Mouse (Mus musculus) hindbrain, embryonic 16.5 days (tissue): ENCODE data around the gene Dnajc13. TPM values are rescaled to one million over a fixed set of nuclear protein-coding genes. Genes with fewer than 3 reads are reported as not detected.

Experiments used
- ATAC-seq: fragments of 200-750 bp; cut with Nextera tagmentation; 2 replicates; pipeline ENCODE4 v1.8.0; 2017; ENCODE audit warnings: moderate TSS enrichment, moderate library complexity
- H3K27ac ChIP-seq: fragments of 300-500 bp; sonication (generic); 2 replicates; pipeline ENCODE4 v1.5.1; 2014; ENCODE audit warnings: low read depth, mild to moderate bottlenecking, control low read depth, low read length, moderate library complexity
- H3K27me3 ChIP-seq: fragments of 300-500 bp; sonication (generic); replicated peaks from 2 replicates; pipeline ENCODE4 v1.6.1; 2014; ENCODE audit warnings: low read length; ENCODE audit not compliant: control insufficient read depth, insufficient read depth
- H3K36me3 ChIP-seq: fragments of 300-500 bp; sonication (generic); 2 replicates; pipeline ENCODE4 v1.6.1; 2014; ENCODE audit warnings: mild to moderate bottlenecking, low read length, moderate library complexity, mixed read lengths; ENCODE audit not compliant: control insufficient read depth, insufficient read depth
- H3K4me1 ChIP-seq: fragments of 300-500 bp; sonication (generic); 2 replicates; pipeline ENCODE4 v1.6.1; 2014; ENCODE audit warnings: low read depth, low read length; ENCODE audit not compliant: control insufficient read depth, insufficient read depth
- H3K4me2 ChIP-seq: fragments of 300-500 bp; sonication (generic); 2 replicates; pipeline ENCODE4 v1.6.1; 2014; ENCODE audit warnings: mild to moderate bottlenecking, low read length, control low read depth, moderate library complexity
- H3K4me3 ChIP-seq: fragments of 300-500 bp; sonication (generic); 2 replicates; pipeline ENCODE4 v1.5.1; 2014; ENCODE audit warnings: mild to moderate bottlenecking, low read length, control low read depth, moderate library complexity
- H3K9ac ChIP-seq: fragments of 300-500 bp; sonication (generic); 2 replicates; pipeline ENCODE4 v1.6.1; 2014; ENCODE audit warnings: low read depth, mild to moderate bottlenecking, control low read depth, low read length, moderate library complexity
- H3K9me3 ChIP-seq: fragments of 300-500 bp; sonication (generic); 2 replicates; pipeline ENCODE4 v1.6.1; 2014; ENCODE audit warnings: mild to moderate bottlenecking, low read length, moderate library complexity; ENCODE audit not compliant: control insufficient read depth
- WGBS: fragments of 180-500 bp; shearing (Covaris S2); extraction: QIAGEN DNeasy Blood & Tissue Kit; methylation state at CpG from one replicate; pipeline ENCODE4 v1.1.7; 2014; 5-methylcytosine and 5-hydroxymethylcytosine counted together
- polyA plus RNA-seq: library from polyadenylated mRNA; unstranded; fragments of >200 nt; fragmentation: Nextera tagmentation; extraction: Ambion mirVana; gene quantifications from 2 replicates; pipeline ENCODE4 v1.2.1, GENCODE M21; 2015

The Dnajc13 gene
- polyA plus RNA-seq, 1 experiment from 2014 or later: 17.8 TPM

- no peak overlapping the region for H3K4me2 ChIP-seq
- H3K36me3 ChIP-seq: peaks cover 31% of the 10 kb centered on the region
- H3K4me3 ChIP-seq: no peak overlapping the region
- no peak for ATAC-seq
- no peak overlapping the region for H3K9ac ChIP-seq
- H3K27ac ChIP-seq: no peak overlapping the region
- H3K4me1 ChIP-seq: no peaks in the 10 kb centered on the region
- no peaks in the 10 kb centered on the region for H3K9me3 ChIP-seq
- 88% methylated on average over 3 of the region's 3 CpGs for WGBS
- H3K27me3 ChIP-seq: no peaks in the 10 kb centered on the region
Observed at GRCm38 (mm10) chr9:104203851-104204250, 58.9 kb downstream of the Dnajc13 start.

GRCm38 (mm10) chr9:104194528-104194927 lies 68.2 kb downstream of the Dnajc13 start:
- Histone ChIP-seq H3K4me2 (no peak overlapping the region), H3K9ac (no peak overlapping the region), H3K4me1 (no peaks in the 10 kb centered on the region), H3K9me3 (no peaks in the 10 kb centered on the region), H3K27ac (no peak overlapping the region), H3K36me3 (peaks cover 26% of the 10 kb centered on the region), H3K27me3 (no peaks in the 10 kb centered on the region), H3K4me3 (no peak overlapping the region)
- 65% methylated on average over 2 of the region's 2 CpGs for WGBS
- ATAC-seq: no peak

GRCm38 (mm10) chr9:104193900-104194299 lies 68.8 kb downstream of the Dnajc13 start:
- no peak for ATAC-seq
- Histone ChIP-seq H3K27ac (no peak overlapping the region), H3K4me3 (no peak overlapping the region), H3K36me3 (peaks cover 26% of the 10 kb centered on the region), H3K27me3 (no peaks in the 10 kb centered on the region), H3K9ac (no peak overlapping the region), H3K4me2 (no peak overlapping the region), H3K4me1 (no peaks in the 10 kb centered on the region), H3K9me3 (no peaks in the 10 kb centered on the region)
- 94% methylated on average over 2 of the region's 2 CpGs for WGBS

GRCm38 (mm10) chr9:104193327-104193726 lies 69.4 kb downstream of the Dnajc13 start:
- Histone ChIP-seq H3K4me3 (no peak overlapping the region), H3K27ac (no peak overlapping the region), H3K27me3 (no peaks in the 10 kb centered on the region), H3K36me3 (peaks cover 29% of the 10 kb centered on the region), H3K4me2 (no peak overlapping the region), H3K9me3 (no peaks in the 10 kb centered on the region), H3K9ac (no peak overlapping the region), H3K4me1 (no peaks in the 10 kb centered on the region)
- 94% methylated on average over 1 of the region's 1 CpGs for WGBS
- ATAC-seq: no peak

- no peak overlapping the region for H3K27ac ChIP-seq
- H3K4me3 ChIP-seq: no peak overlapping the region
- H3K4me2 ChIP-seq: no peak overlapping the region
- H3K27me3 ChIP-seq: no peaks in the 10 kb centered on the region
- H3K9ac ChIP-seq: no peak overlapping the region
- ATAC-seq: no peak
- H3K9me3 ChIP-seq: no peaks in the 10 kb centered on the region
- H3K36me3 ChIP-seq: peaks cover 24% of the 10 kb centered on the region
- WGBS: 91% methylated on average over 6 of the region's 6 CpGs
- no peaks in the 10 kb centered on the region for H3K4me1 ChIP-seq
Observed at GRCm38 (mm10) chr9:104192513-104192912, 70.2 kb downstream of the Dnajc13 start.

- H3K4me3 ChIP-seq: no peak overlapping the region
- H3K36me3 ChIP-seq: peaks cover 27% of the 10 kb centered on the region
- no peaks in the 10 kb centered on the region for H3K9me3 ChIP-seq
- no peak overlapping the region for H3K27ac ChIP-seq
- no peak overlapping the region for H3K9ac ChIP-seq
- no peaks in the 10 kb centered on the region for H3K27me3 ChIP-seq
- no peak overlapping the region for H3K4me2 ChIP-seq
- ATAC-seq: no peak
- H3K4me1 ChIP-seq: no peaks in the 10 kb centered on the region
- WGBS: 98% methylated on average over 5 of the region's 5 CpGs
Observed at GRCm38 (mm10) chr9:104189657-104190056, 73.1 kb downstream of the Dnajc13 start.

GRCm38 (mm10) chr9:104188704-104189103 lies 74.0 kb downstream of the Dnajc13 start:
- no peaks in the 10 kb centered on the region for H3K9me3 ChIP-seq
- no peak overlapping the region for H3K27ac ChIP-seq
- H3K4me1 ChIP-seq: no peaks in the 10 kb centered on the region
- no peak overlapping the region for H3K4me2 ChIP-seq
- ATAC-seq: no peak
- WGBS: 100% methylated on average over 1 of the region's 1 CpGs
- peaks cover 24% of the 10 kb centered on the region for H3K36me3 ChIP-seq
- no peak overlapping the region for H3K9ac ChIP-seq
- no peak overlapping the region for H3K4me3 ChIP-seq
- no peaks in the 10 kb centered on the region for H3K27me3 ChIP-seq

- H3K9ac ChIP-seq: no peak overlapping the region
- 88% methylated on average over 5 of the region's 5 CpGs for WGBS
- H3K27ac ChIP-seq: no peak overlapping the region
- no peaks in the 10 kb centered on the region for H3K27me3 ChIP-seq
- no peak for ATAC-seq
- H3K4me2 ChIP-seq: no peak overlapping the region
- H3K4me1 ChIP-seq: no peaks in the 10 kb centered on the region
- H3K4me3 ChIP-seq: no peak overlapping the region
- no peaks in the 10 kb centered on the region for H3K9me3 ChIP-seq
- H3K36me3 ChIP-seq: peaks cover 25% of the 10 kb centered on the region
Observed at GRCm38 (mm10) chr9:104187028-104187427, 75.7 kb downstream of the Dnajc13 start.

GRCm38 (mm10) chr9:104183181-104183580 lies 79.5 kb downstream of the Dnajc13 start:
- Histone ChIP-seq H3K4me1 (no peaks in the 10 kb centered on the region), H3K27ac (no peak overlapping the region), H3K27me3 (no peaks in the 10 kb centered on the region), H3K4me2 (no peak overlapping the region), H3K36me3 (peaks cover 36% of the 10 kb centered on the region), H3K4me3 (no peak overlapping the region), H3K9ac (no peak overlapping the region), H3K9me3 (no peaks in the 10 kb centered on the region)
- no peak for ATAC-seq
- 96% methylated on average over 5 of the region's 5 CpGs for WGBS

- Histone ChIP-seq H3K27me3 (no peaks in the 10 kb centered on the region), H3K9me3 (no peaks in the 10 kb centered on the region), H3K9ac (no peak overlapping the region), H3K4me3 (no peak overlapping the region), H3K4me1 (no peaks in the 10 kb centered on the region), H3K36me3 (peaks cover 38% of the 10 kb centered on the region), H3K27ac (no peak overlapping the region), H3K4me2 (no peak overlapping the region)
- no peak for ATAC-seq
- 19% methylated on average over 5 of the region's 5 CpGs for WGBS
Observed at GRCm38 (mm10) chr9:104182328-104182727, 80.4 kb downstream of the Dnajc13 start.
